Mouse (Mus musculus): ENCODE measurements around the gene Enkd1. TPM values are rescaled to one million over a fixed set of nuclear protein-coding genes. Genes with fewer than 3 reads are reported as not detected.

The Enkd1 gene
- total RNA-seq, 1 experiment from 2014 or later: 7.7 TPM

Other genes with a start within 250 kb of the Enkd1 start
- 22.7 and 27.4 TPM in 2 replicates for gene Tppp3, start 236.7 kb downstream of the Enkd1 start, total RNA-seq (2021)
- gene Zdhhc1, start 211.3 kb downstream of the Enkd1 start, total RNA-seq (2021): 17.7 and 20.6 TPM in 2 replicates
- gene Hsd11b2, start 189.5 kb downstream of the Enkd1 start, total RNA-seq (2021): 0.15 TPM in 1 of 2 replicates, not detected in the other
- 108 and 110 TPM in 2 replicates for gene Atp6v0d1, start 142.2 kb downstream of the Enkd1 start, total RNA-seq (2021)
- 27.7 and 33.5 TPM in 2 replicates for gene Ripor1, start 103.0 kb downstream of the Enkd1 start, total RNA-seq (2021)
- gene Ctcf, start 71.6 kb downstream of the Enkd1 start, total RNA-seq (2021): 61.5 and 74.2 TPM in 2 replicates
- gene Agrp, start 70.8 kb downstream of the Enkd1 start, total RNA-seq (2021): 1.2 TPM in 1 of 2 replicates, not detected in the other
- 1.4 and 2.4 TPM in 2 replicates for gene Carmil2, start 21.9 kb downstream of the Enkd1 start, total RNA-seq (2021)
- 20.9 and 26.3 TPM in 2 replicates for gene Acd, start 7.1 kb downstream of the Enkd1 start, total RNA-seq (2021)
- gene Pard6a, start 7.1 kb downstream of the Enkd1 start, total RNA-seq (2021): 10.1 and 10.4 TPM in 2 replicates
- gene 4933405L10Rik, start 555 bp downstream of the Enkd1 start, total RNA-seq (2021): not detected in 2 replicates
- gene Gfod2, start 50.5 kb upstream of the Enkd1 start, total RNA-seq (2021): 9.3 and 9.6 TPM in 2 replicates
- gene Ranbp10, start 119.1 kb upstream of the Enkd1 start, total RNA-seq (2021): 25.4 and 29.5 TPM in 2 replicates
- gene Tsnaxip1, start 119.5 kb upstream of the Enkd1 start, total RNA-seq (2021): not detected in 2 replicates
- gene Cenpt, start 145.1 kb upstream of the Enkd1 start, total RNA-seq (2021): 7.5 and 9.2 TPM in 2 replicates
- 38.0 and 40.1 TPM in 2 replicates for gene Thap11, start 146.9 kb upstream of the Enkd1 start, total RNA-seq (2021)
- 36.3 and 56.0 TPM in 2 replicates for gene Nutf2, start 152.4 kb upstream of the Enkd1 start, total RNA-seq (2021)
- gene Edc4, start 172.7 kb upstream of the Enkd1 start, total RNA-seq (2021): 33.5 and 38.6 TPM in 2 replicates
- gene Nrn1l, start 185.4 kb upstream of the Enkd1 start, total RNA-seq (2021): 1.9 TPM in 1 of 2 replicates, not detected in the other
- 32.3 and 38.1 TPM in 2 replicates for gene Pskh1, start 192.2 kb upstream of the Enkd1 start, total RNA-seq (2021)
- 0.91 TPM in 1 of 2 replicates, not detected in the other for gene Ctrl, start 225.7 kb upstream of the Enkd1 start, total RNA-seq (2021)
- gene Psmb10, start 230.2 kb upstream of the Enkd1 start, total RNA-seq (2021): 70.6 and 74.9 TPM in 2 replicates
- gene Lcat, start 235.2 kb upstream of the Enkd1 start, total RNA-seq (2021): 1.9 and 7.7 TPM in 2 replicates